Comparison of ENCODE assay signal across 12 mouse cellular contexts in genomic region chr12:4007766-4008165, GRCm38 (mm10). TPM values are rescaled to one million over a fixed set of nuclear protein-coding genes. Genes with fewer than 3 reads are reported as not detected.
DNase-seq lines count a peak whose midpoint lies in the region; ATAC-seq and TF ChIP-seq lines count a peak whose summit lies in the region.
"Had no signal": no experiment of that assay in that cellular context is flagged by ENCODE, and none has a peak within 500 bp of the region (broad histone marks: within the 10 kb centered on the region; RNA-seq: fewer than 3 reads in every experiment).

No protein-coding gene starts in this region.

- H3K9ac ChIP-seq in heart, embryonic 15.5 days = no peak overlapping the region
- H3K9ac ChIP-seq in lung, postnatal 0 days (replicated peaks; ENCODE audit: low read depth) = no peak overlapping the region
- H3K9ac ChIP-seq in heart, postnatal 0 days (replicated peaks; ENCODE audit: low read depth, low read length) = no peak overlapping the region; the same call in 1 of the 2 replicates
- H3K9ac ChIP-seq in hindbrain, postnatal 0 days (replicated peaks; ENCODE audit: low read length) = no peak overlapping the region
- H3K9ac ChIP-seq: limb, embryonic 13.5 days had no signal

- no peak overlapping the region for H3K4me2 ChIP-seq in heart, embryonic 15.5 days
- H3K4me2 ChIP-seq in lung, postnatal 0 days (replicated peaks; ENCODE audit: low read depth, low read length) = no peak overlapping the region
- no peak overlapping the region for H3K4me2 ChIP-seq in heart, postnatal 0 days (ENCODE audit: low read depth, low read length)
- 0 out of 2 replicates have a peak overlapping the region, but pooled peaks have one; percentile 5 for H3K4me2 ChIP-seq in hindbrain, postnatal 0 days (ENCODE audit: low read depth, low read length)

- DNase-seq in heart, postnatal 25 days (ENCODE audit: low spot score) = no peak
- peak; percentile 41 for DNase-seq in lung, postnatal 0 days (ENCODE audit: low spot score)
- DNase-seq in lung, adult 2 months = no peak
- no peak for DNase-seq in heart, postnatal 0 days (ENCODE audit: low spot score)
- DNase-seq in hindbrain, postnatal 0 days (ENCODE audit: low spot score) = no peak
- DNase-seq in thymus, adult 18-20 months = no peak
- no peak for DNase-seq in urinary bladder, postnatal 10 days (ENCODE audit: low spot score)
- DNase-seq: kidney, adult 18-20 months had no signal

- TF ChIP-seq EP300 in lung, postnatal 0 days (IDR thresholded peaks at IDR 0.05) = no peak
- no peak for TF ChIP-seq EP300 in heart, postnatal 0 days (IDR thresholded peaks at IDR 0.05; ENCODE audit: low read depth)

- no peaks in the 10 kb centered on the region for H3K9me3 ChIP-seq in heart, embryonic 15.5 days (replicated peaks)
- H3K9me3 ChIP-seq in lung, postnatal 0 days (ENCODE audit: low read length) = no peaks in the 10 kb centered on the region
- H3K9me3 ChIP-seq in heart, postnatal 0 days (replicated peaks; ENCODE audit: control insufficient read depth, low read length) = no peaks in the 10 kb centered on the region
- no peaks in the 10 kb centered on the region for H3K9me3 ChIP-seq in hindbrain, postnatal 0 days (ENCODE audit: low read length)
- H3K9me3 ChIP-seq: embryonic facial prominence, embryonic 10.5 days; limb, embryonic 13.5 days had no signal

- TF ChIP-seq CTCF in lung, postnatal 0 days (IDR thresholded peaks at IDR 0.05) = no peak
- TF ChIP-seq CTCF in lung, adult 2 months (IDR thresholded peaks at IDR 0.05; ENCODE audit: insufficient read depth, low read length) = no peak
- TF ChIP-seq CTCF in heart, postnatal 0 days (IDR thresholded peaks at IDR 0.05; ENCODE audit: low read depth) = no peak
- TF ChIP-seq CTCF in hindbrain, postnatal 0 days (IDR thresholded peaks at IDR 0.05; ENCODE audit: low read depth) = no peak

- intact Hi-C loops in heart, postnatal 25 days (cut with DNase I) = no loop called here

- 0 out of 2 replicates have a peak, but pooled peaks have one; percentile 50 for ATAC-seq in heart, embryonic 15.5 days (replicated peaks; ENCODE audit: insufficient number of reproducible peaks, insufficient read depth, low FRiP score, low read depth)
- ATAC-seq in lung, postnatal 0 days = peak; percentile 35
- peak; percentile 56 for ATAC-seq in heart, postnatal 0 days (ENCODE audit: insufficient read depth, low read depth)
- ATAC-seq in hindbrain, postnatal 0 days = no peak

- H3K4me1 ChIP-seq in heart, embryonic 15.5 days (replicated peaks) = peaks cover 34% of the 10 kb centered on the region
- H3K4me1 ChIP-seq in lung, postnatal 0 days (ENCODE audit: insufficient read depth, low read depth, low read length) = peaks cover 4% of the 10 kb centered on the region; the same call in 1 of the 2 replicates
- peaks cover 10% of the 10 kb centered on the region for H3K4me1 ChIP-seq in lung, adult 2 months (ENCODE audit: control insufficient read depth, insufficient read depth, low read length)
- H3K4me1 ChIP-seq in heart, postnatal 0 days (ENCODE audit: control insufficient read depth, insufficient read depth) = peaks cover 23% of the 10 kb centered on the region
- peaks cover 36% of the 10 kb centered on the region for H3K4me1 ChIP-seq in hindbrain, postnatal 0 days (ENCODE audit: insufficient read depth, low read length)

- no peaks in the 10 kb centered on the region for H3K27me3 ChIP-seq in heart, embryonic 15.5 days
- H3K27me3 ChIP-seq in lung, postnatal 0 days (replicated peaks; ENCODE audit: insufficient read depth, low read length) = no peaks in the 10 kb centered on the region
- H3K27me3 ChIP-seq in heart, postnatal 0 days (ENCODE audit: control insufficient read depth, insufficient read depth, low read length) = no peaks in the 10 kb centered on the region
- H3K27me3 ChIP-seq in hindbrain, postnatal 0 days (ENCODE audit: insufficient read depth, low read length) = no peaks in the 10 kb centered on the region
- H3K27me3 ChIP-seq: limb, embryonic 13.5 days had no signal

- no peaks in the 10 kb centered on the region for H3K36me3 ChIP-seq in heart, embryonic 15.5 days
- H3K36me3 ChIP-seq in lung, postnatal 0 days (ENCODE audit: insufficient read depth, low read length) = no peaks in the 10 kb centered on the region
- no peaks in the 10 kb centered on the region for H3K36me3 ChIP-seq in heart, postnatal 0 days (replicated peaks; ENCODE audit: control insufficient read depth, insufficient read depth, low read length)
- H3K36me3 ChIP-seq in hindbrain, postnatal 0 days (ENCODE audit: insufficient read depth, low read length) = no peaks in the 10 kb centered on the region
- H3K36me3 ChIP-seq: embryonic facial prominence, embryonic 10.5 days; limb, embryonic 13.5 days had no signal

- H3K4me3 ChIP-seq in heart, embryonic 15.5 days = no peak overlapping the region
- H3K4me3 ChIP-seq in lung, postnatal 0 days (ENCODE audit: low read depth, low read length) = no peak overlapping the region
- H3K4me3 ChIP-seq in lung, adult 2 months (replicated peaks; ENCODE audit: extremely low read depth, low read depth, low read length) = no peak overlapping the region
- no peak overlapping the region for H3K4me3 ChIP-seq in heart, postnatal 0 days (ENCODE audit: low read depth, low read length)
- H3K4me3 ChIP-seq in hindbrain, postnatal 0 days (ENCODE audit: low read length) = no peak overlapping the region
- H3K4me3 ChIP-seq: embryonic facial prominence, embryonic 10.5 days; limb, embryonic 13.5 days had no signal

- H3K27ac ChIP-seq in heart, embryonic 15.5 days = peak overlapping the region; percentile 66
- 0 out of 2 replicates have a peak overlapping the region, but pooled peaks have one; percentile 15 for H3K27ac ChIP-seq in lung, postnatal 0 days (ENCODE audit: low read length)
- H3K27ac ChIP-seq in heart, postnatal 0 days (ENCODE audit: low read depth) = peak overlapping the region; percentile 63
- peak overlapping the region; percentile 78 for H3K27ac ChIP-seq in hindbrain, postnatal 0 days
- H3K27ac ChIP-seq: limb, embryonic 13.5 days; macrophage had no signal

- 53% methylated on average over 4 of the region's 4 CpGs for WGBS in heart, embryonic 15.5 days
- WGBS in lung, postnatal 0 days = 38% methylated on average over 4 of the region's 4 CpGs
- 30% methylated on average over 4 of the region's 4 CpGs for WGBS in lung, adult 2 months
- 50% methylated on average over 4 of the region's 4 CpGs for WGBS in heart, postnatal 0 days
- WGBS in hindbrain, postnatal 0 days = 45% methylated on average over 4 of the region's 4 CpGs

- no peak for TF ChIP-seq POLR2A in lung, adult 2 months (IDR thresholded peaks at IDR 0.05; ENCODE audit: borderline replicate concordance, extremely low read depth, low read depth, low read length)

RNA-seq across cellular contexts. Expression of gene Efr3b, which starts 30.9 kb away (rescaled TPM):
- 5.1 and 5.4 TPM in 2 replicates for polyA plus RNA-seq in heart, embryonic 15.5 days (2015; fragmentation: Nextera tagmentation; extraction: Ambion mirVana)
- 1 to 10 TPM; 7.3 to 7.9 TPM for total RNA-seq in heart, postnatal 25 days (2021)
- polyA plus RNA-seq in lung, postnatal 0 days (2015; fragmentation: Nextera tagmentation; extraction: Ambion mirVana) = 1.1 and 1.5 TPM in 2 replicates
- 6.8 TPM in 2 replicates for polyA plus RNA-seq in lung, adult 2 months (2012; rRNA removed)
- total RNA-seq in heart, postnatal 0 days (2014; rRNA removed; ENCODE audit: low replicate concordance) = 6.8 TPM in 2 replicates
- 1.6 TPM in 2 replicates for polyA plus RNA-seq in heart, postnatal 0 days (2015; fragmentation: Nextera tagmentation; extraction: Ambion mirVana)
- total RNA-seq in hindbrain, postnatal 0 days (2014; rRNA removed) = 159 and 174 TPM in 2 replicates
- 26.1 and 29.0 TPM in 2 replicates for polyA plus RNA-seq in hindbrain, postnatal 0 days (2015; fragmentation: Nextera tagmentation; extraction: Ambion mirVana)

RNA-seq across cellular contexts. Expression of gene Pomc, which starts 53.0 kb away (rescaled TPM):
- 1.2 and 1.6 TPM in 2 replicates for polyA plus RNA-seq in heart, embryonic 15.5 days (2015; fragmentation: Nextera tagmentation; extraction: Ambion mirVana)
- total RNA-seq in heart, postnatal 25 days (2021) = under 1 TPM in 1 of 2 experiments, not detected in 1; 0.26 TPM
- 1.1 TPM in 2 replicates for polyA plus RNA-seq in lung, postnatal 0 days (2015; fragmentation: Nextera tagmentation; extraction: Ambion mirVana)
- polyA plus RNA-seq in lung, adult 2 months (2012; rRNA removed) = 0.44 and 0.73 TPM in 2 replicates
- not detected in 2 replicates for total RNA-seq in heart, postnatal 0 days (2014; rRNA removed; ENCODE audit: low replicate concordance)
- polyA plus RNA-seq in heart, postnatal 0 days (2015; fragmentation: Nextera tagmentation; extraction: Ambion mirVana) = 1.2 and 1.8 TPM in 2 replicates
- 5.3 and 5.7 TPM in 2 replicates for total RNA-seq in hindbrain, postnatal 0 days (2014; rRNA removed)
- 3.5 and 4.2 TPM in 2 replicates for polyA plus RNA-seq in hindbrain, postnatal 0 days (2015; fragmentation: Nextera tagmentation; extraction: Ambion mirVana)

Comparison
In these comparisons a context has a peak if more than half of its experiments do, and no peak if none do; other contexts are left out.
1. H3K27ac ChIP-seq: peak in every context shown above with its lines; median percentile 78 in hindbrain, postnatal 0 days; 66 in heart, embryonic 15.5 days; 63 in heart, postnatal 0 days; 15 in lung, postnatal 0 days.